Mouse (Mus musculus): ENCODE data around the gene Dnase1l1.

GRCm38 (mm10) chrX:74246693-74247092 lies 35.4 kb downstream of the Dnase1l1 start:
- TF ChIP-seq CTCF (IDR thresholded peaks at IDR 0.05) (no peak), EP300 (IDR thresholded peaks at IDR 0.05) (no peak)
